Mouse (Mus musculus) urinary bladder, postnatal 10 days (tissue): ENCODE data around the gene Nin.

Experiments used
- DNase-seq: peaks from one replicate; pipeline ENCODE4 v3.0.0; 2022; ENCODE audit warnings: low spot score

Nin gene

DNA sequence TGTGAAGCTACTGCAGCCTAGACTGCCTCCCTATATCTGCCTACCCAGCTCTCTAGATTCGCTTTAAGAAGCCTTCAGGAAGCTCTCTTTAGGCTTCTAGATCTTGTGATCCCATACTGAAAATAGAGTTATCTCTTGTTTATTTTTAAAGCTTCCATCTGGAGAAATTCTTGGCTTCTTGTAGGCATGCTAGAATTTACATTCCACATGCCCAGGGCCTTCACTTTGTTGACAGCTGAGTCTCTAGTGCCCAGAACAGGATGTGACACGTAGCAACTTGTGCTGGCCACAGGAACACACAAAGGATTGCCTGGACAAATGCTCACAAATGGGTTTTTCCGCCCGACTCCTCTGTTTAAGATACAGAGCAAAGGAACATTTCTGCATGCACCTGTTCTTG lies 97.6 kb downstream of the Nin start:
- DNase-seq: no peak

DNA sequence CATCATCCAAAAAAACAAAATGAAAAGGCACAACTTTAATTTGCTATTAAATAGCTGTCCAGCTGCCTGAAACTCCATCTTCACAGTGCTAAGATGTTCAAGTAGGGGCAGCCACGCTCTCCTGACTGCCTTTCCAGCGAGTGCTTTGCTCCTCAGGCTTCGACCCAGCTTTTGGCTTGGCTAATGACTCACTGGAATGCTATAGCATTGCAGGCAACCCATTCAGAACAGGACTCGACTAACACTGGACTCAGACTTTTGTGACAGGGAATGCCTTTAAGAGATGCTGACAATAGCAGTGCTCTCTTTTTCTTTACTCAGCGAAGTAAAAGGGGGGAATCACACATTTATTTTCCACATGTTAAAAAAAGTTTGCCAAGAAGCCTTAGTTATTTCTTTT lies 101.8 kb downstream of the Nin start:
- DNase-seq: no peak

DNA sequence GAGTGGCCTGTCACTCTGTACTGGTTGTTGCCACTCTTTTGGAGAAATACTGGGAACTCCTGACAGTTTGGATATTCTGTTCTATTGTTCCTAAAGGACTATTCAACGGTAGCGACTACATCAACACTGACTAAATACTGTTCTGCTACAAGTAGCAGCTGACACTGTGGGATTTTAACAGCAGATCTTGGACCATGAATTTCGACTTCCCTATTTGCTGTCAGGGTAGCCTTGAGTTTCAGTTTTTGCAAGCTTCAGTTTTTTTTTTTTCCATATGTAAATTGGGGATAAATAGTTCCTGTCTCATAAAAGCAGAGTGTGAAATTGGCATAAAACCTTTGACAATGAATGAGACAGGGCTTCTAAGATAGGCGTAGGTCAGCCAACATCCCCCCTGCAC lies 103.2 kb downstream of the Nin start:
- no peak for DNase-seq

DNA sequence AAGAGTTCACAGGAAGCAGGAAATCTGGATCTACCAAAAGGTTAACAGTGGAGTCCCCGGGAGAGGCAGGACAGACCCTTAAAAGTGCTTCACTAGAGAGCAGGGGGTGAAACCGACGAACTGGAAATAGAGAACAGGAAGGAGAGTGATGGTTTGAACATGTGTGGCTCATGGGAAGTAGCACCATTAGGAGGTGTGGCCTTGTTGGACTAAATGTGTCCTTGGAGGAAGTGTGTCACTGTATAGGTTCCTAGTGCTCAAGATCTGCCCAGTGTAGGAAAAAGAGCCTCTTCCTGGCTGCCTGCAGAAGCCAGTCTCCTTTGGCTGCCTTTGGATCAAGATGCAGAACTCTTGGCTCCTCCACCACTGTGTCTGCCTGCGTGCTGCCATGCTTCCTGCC lies 108.4 kb downstream of the Nin start:
- DNase-seq: no peak

DNA sequence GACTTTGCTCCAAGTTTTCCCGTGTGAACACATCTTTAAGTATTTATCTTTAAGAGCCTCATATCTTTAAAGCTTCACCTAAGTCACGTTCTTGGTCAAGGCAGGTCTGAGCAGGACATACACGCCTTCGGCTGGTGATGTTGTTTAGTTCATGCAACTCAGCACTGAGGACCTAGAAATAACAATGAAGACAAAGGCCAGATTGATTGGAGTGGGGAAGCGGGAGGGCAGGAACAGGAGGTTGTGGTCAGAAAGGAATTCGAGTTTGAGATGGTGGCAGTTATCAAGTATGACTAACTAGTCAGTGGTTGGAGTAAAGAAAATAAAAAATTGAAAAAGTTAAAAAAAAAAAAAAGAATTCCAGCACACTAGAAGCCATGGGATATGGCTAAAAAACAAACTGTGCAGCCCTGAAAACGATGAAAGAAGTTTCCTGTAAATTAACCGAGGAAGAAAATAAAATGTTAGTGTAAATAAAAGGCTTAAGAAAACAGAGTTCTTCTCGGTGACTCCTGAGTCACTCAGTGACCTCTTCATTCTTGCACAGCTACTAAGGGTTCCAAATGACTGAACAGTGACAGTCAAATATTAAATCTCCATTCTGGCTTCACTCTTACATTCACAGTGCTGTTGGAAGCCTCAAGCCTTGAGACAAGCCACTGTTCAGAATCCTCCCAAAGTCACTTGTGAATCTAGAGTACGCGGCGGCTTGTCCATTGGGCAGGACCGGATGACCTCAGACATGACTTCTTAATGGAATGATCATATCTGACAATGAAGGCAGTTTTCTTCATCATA lies 115.1 kb downstream of the Nin start:
- DNase-seq: no peak

DNA sequence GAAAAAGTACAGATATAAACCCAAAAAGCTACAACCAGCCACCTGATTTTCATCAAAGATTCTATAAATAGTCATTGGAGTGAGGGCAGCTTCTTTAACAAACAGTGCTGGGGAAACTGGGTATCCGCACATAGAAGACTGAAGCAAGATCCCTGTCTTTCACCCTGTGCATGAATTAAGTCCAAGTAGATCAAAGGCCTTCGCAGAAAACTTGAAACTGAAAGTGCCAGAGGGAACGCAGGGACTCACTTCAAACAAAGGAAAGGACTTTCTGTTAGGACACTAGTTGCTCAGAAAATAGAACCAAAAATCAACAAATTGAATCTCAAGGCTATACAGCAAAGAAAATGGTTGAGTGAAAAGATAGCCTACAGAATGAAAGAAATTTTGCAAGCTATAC lies 118.1 kb downstream of the Nin start:
- DNase-seq: no peak

DNA sequence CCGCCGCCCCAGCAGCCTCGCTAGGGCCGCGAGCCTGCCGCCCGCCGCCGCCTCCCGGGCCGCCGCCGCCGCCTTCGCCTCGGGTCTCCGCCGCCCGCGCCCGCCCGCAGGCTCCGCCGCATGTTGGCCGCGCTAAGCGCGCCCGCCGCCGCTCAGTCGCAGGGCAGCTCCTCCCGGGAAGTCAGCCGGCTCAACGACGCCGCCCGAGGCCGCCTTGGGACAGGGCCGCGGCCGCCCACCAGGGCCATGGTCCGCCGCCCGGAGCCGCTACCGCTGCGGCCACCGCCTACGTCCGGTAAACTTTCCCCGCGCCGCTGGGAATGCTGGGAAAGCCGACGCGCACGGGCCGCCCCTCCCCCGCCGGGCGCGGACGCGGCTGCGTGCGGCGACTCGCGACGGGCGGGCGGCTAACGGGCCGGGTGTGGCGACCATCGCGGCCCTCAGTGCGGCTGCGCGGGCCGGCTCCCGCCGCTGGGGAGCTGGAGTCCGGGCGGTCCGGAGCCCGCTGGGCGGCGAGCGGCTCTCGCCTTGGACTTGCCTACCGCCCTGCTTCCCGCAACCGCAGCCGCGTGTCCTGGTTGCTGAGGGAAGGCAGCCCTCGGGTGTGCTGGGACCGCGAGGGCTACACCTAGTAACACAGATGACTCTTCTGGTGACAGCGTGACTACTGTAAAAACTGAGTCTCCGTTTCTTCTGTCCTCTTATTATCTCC lies 126.6 kb downstream of the Nin start, which contains the start of gene Sav1:
Gene Sav1 (minus strand): TSS at position 217 of the 712 bp plus-strand sequence.
- DNase-seq: peak; percentile 42

DNA sequence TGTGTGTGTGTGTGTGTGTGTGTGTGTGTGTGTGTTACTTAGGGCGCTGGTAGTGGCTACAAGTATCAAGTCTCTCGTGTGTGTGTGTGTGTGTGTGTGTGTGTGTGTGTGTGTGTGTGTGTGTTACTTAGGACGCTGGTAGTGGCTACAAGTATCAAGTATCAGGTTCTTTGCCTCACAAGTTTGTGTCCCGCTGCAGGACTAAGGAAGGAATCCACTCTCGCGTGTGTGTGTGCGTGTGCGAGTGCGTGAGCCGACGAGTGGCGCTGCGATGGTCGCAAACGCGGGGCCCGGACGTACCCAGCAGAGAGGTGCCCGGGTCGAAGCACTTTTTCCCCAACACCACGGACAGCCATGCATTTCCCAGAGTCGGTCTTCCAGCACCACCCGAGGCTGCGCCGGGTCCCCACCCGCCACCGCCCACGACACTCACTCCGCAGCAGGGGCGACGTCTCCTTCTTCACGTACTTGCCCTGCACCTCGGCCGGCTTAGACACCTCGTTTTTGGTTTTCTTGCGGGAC lies 127.2 kb downstream of the Nin start:
- no peak for DNase-seq

DNA sequence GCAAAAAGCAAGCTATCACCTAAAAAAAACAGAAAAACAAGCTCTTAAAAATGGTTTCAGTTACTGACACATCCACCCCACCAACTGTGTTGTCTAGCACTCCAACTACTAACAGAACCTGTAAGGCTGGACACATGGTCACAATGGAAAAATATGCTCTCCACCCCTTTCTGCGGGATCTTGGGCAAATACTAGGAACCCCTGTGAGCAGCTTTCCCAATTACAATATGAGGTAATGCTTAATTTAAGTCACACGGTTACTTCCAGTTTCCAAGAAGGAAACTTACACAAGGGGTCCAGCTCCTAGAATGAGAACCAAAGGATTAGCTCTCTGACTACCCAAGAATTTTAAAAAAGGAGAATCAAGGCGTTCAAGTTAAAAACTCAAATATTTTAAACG lies 128.0 kb downstream of the Nin start:
- no peak for DNase-seq

DNA sequence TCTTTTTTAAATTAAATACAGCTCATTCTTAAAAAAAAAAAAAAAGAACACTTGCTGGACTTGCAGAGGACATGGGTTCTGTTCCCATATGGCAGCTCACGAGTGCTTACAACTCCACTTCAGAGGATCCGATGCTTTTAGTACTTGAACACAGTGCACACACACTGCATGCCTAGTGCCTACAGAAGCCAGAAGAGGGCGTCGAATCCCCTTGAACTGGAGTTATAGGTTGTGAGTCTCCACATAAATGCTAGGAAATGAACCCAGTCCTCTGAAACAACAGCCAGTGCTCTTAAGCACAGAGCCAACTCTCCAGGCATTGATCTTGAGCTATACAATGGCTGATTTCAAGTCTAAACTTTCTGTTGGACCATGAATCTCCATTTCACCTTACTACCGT lies 130.6 kb downstream of the Nin start:
- no peak for DNase-seq

DNA sequence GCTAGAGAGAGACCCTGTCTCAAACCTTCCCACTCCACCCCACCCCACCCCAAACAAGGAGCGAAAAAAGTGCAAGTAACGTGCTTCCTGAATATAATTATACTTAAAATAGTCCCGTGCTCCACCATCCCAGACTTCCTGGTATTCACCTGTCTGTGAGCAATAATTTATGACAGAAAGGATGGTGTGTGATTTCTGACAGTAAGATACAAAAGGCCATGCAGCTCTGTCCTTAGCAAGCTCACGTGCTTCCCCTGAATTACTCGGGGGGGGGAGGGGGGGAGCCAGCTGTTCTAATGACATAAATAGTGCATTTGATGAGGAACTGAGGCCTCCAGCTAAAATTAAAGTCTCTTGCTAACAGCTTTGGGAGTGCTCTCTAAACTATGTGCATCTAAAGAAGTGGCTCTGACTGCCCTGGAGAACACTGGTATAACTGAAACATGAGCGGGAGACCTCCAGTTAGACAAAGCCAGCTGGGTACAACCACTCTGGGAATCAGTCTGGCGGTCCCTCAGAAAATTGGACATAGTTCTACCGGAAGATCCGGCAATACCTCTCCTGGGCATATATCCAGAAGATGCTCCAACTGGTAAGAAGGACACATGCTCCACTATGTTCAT lies 136.0 kb downstream of the Nin start:
- no peak for DNase-seq

DNA sequence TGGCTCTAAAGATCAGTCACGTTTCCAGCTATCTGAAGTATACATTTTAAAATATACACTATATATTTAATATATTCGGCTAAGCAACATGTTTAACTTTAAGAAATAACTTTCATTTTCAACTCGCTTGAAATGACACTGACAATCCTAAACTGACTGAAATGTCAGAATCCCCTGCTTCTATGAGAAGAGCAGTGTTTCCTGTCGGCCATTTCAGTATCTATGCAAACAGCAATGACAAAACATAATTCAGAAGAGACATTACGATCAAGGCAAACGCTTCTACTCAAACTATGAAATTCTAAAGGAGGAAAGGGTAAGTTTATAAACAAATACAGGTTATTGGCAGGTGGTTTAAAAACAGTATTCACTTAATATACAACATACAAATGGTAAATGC lies 136.8 kb downstream of the Nin start:
- DNase-seq: no peak

DNA sequence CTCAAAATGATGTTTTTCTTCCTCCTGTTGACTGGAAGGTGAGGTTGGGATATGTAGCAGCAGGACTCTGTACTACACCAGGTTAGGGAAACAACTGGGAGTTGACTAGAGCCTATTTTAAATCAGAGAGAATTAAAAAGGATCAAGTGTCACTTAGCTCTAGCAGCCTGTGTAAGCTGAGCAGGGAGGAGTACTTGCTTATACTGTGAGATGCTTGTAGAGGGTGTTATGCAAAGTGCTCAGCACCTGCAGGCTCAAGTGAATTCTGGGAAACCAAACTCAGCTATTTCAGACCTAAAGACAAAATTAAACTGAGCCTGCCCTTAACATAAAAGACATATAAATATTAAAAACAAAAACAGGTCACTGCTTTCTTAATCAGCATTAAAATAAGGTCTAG lies 139.9 kb downstream of the Nin start:
- DNase-seq: no peak

DNA sequence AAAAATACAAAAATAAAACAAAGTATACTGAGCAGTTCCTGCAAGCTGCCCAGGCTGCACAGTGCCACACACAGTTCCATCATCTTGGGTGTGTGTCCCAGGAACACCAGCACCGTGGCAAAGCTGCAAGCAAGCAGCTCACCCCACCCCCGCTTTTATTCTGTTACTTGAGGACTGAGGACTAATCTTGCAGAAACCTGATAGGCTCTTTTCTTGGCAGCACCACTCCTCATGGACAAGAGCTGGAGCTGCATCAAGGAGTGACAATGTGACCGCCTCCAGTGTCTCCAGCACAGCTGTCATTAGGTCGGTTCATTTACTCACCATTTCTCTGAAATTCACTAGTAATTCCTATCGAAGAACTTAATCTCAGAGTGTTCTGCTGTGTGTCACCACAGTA lies 145.4 kb downstream of the Nin start:
- DNase-seq: no peak

DNA sequence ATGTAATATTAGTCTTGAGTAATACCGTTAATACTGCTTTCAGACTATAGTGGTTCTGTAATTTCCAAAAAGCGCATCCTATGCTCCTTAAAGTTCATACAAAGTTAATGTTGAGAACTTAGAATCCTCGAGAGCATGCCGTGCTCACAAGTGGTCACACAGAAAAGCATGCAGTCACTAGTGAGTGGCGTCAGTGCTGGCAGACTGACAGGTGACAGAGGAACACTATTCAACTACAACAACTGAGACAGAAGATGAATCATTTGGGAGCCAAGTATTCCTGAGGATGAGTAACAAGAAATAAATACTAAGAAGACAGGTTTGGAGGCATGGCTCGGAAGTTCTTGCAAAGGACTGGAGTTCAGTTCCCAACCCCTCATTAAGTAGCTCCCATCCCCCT lies 146.4 kb downstream of the Nin start:
- DNase-seq: no peak

DNA sequence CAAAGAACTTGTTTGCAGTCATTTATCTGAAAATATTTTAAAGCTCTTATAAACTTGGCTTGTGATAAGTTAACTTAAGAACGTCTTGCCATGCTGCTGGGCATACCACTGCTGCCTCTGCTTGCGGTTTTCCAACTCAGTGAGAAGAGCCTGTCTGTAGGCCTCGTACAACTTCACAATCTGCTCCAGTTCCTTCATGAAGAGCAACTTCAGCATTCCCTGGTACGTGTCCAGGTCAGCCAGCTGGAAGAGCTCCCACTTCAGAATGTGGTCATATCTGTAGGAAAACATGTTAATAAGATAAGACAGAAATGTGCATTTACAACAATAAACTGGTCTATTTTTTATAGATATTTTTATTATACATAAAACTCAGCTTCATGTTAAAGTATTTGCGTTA lies 147.4 kb downstream of the Nin start:
- no peak for DNase-seq

DNA sequence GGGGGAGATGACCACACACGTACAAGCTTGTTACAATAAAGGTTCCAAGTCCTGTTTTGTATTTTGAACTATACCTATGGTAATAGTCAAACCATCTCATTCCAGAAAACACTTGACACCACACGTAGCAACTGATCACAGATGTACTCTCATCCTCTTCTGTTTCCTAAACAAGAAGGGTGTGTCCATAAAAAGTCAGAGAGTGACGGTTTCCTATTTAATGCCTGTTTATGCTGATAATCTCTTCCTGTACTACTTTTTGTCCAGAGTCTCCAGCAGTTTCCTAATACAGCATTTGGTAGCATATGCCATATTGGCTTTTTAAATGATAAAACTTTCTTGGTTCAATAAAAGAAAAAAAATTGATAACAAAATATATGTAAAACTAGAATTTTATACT lies 147.9 kb downstream of the Nin start:
- DNase-seq: no peak

DNA sequence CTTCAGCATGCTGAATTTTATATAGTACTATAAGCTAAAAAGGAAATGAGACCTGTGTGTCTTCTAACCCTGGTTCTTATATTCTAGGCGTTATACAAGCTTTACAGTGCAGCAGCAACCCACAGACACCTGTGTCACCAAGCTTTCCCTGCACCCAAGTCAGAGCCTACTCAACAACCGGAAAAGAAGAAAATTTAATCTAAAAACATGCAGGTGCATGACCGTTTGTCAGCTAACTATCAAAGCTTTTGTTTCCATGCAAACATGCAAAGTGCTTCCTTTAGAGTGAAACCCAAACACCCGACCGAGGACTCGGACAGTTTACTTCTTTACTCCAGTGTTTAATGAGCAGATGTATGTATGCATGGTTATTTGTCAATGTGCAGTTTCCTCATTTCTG lies 150.4 kb downstream of the Nin start:
- DNase-seq: no peak

DNA sequence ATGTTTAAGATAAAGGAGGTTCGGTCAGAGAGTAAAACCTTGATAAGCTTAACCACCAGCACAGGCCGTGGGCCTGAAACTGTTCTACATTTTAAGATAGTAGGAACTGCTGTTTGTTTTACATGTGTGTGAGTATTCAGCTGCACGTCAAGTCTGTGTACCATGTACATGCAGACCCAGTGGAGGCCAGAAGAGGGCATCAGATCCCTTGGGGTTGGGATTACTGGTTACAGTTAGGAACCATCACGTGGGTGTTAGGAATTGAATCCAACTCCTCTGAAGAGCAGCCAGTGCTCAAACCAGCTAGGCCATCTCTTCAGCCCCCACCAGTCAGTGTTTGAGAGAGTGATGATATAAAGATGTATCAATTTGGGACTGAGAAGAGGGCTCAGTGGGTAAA lies 151.0 kb downstream of the Nin start:
- DNase-seq: no peak
